Mouse (Mus musculus): Measurements from ENCODE around the gene Gm19426.

DNA sequence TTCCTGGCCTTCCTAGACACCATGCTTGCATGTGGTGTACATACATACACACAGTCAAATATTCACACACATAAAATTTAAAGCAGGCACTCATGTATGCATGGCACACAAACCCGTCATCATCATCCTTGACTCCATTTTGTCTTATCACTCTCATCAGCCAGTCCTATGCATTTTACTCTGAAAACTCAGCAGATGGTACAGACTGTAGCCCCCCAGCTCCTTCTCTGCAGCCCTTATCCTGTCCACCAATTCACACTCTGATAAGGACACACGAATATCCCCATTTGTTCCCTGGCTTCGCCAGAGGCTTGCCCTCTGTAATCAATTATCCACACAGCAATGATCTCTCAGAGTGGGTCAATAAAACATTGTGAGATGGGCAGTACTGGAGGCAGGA, 22.3 kb downstream of the Gm19426 start:
- TF ChIP-seq CTCF (IDR thresholded peaks at IDR 0.05; ENCODE audit: extremely low read depth, insufficient read depth, insufficient read length, insufficient replicate concordance) = no peak
- TF ChIP-seq POLR2A (IDR thresholded peaks at IDR 0.05; ENCODE audit: low read depth, low read length) = no peak
